Mouse (Mus musculus): ENCODE data around the gene Pcp2.

- TF ChIP-seq CTCF (IDR thresholded peaks at IDR 0.05; ENCODE audit: borderline replicate concordance, insufficient read depth, low read depth, low read length) (no peak), POLR2A (IDR thresholded peaks at IDR 0.05; ENCODE audit: borderline replicate concordance, insufficient read depth, low read length) (no peak)
Observed at GRCm38 (mm10) chr8:3656725-3657381, 31.5 kb upstream of the Pcp2 start.

All from cerebellum, adult 2 months (tissue).